Mouse (Mus musculus): ENCODE results near the gene Mrpl54.
A peak's percentile ranks its signal among the peaks of the same experiment; 100 is the strongest.

Mrpl54 gene

DNA sequence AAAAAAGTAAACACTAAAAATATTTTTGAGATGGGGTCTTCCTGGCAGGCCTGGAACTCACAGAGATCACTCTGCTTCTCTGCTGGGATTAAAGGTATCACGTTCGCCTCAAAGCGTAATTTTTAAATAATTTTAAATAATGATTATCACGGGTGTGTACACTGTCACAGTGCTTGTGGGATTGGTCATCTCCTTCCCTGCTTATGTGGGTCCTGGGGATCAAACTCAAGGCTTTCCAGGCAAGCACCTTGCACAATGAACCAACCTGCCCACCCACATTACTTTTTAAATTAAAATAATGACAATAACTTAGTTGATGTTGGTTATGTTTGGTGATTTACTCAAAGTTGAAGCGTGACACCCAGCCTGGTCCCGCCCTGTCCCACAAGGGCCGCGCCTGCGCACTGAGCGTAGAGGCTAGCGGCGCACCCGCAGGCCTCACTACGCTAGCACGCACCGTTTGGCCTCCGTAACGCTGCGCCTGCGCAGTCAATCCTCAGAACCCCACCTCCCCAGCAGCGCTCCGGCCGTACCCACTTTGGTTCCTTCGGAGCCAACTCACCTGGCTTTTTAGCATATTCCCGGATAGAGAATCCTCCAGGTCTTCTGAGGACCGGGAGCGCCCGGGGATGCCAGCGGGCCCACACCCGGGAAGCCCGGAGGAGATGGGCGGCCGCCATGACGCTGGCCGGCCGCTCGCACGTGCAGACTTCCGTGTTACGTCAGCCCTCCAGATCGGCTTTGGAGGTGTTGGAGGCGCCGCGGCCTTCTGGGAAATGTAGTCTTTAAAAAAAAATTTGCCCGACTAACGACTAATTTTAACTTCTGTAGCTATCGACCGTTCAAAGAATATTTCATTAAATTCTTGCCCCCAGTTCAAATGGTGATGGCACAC, at the start of gene Mrpl54, which contains the start of gene Apba3:
Mrpl54 (minus strand) TSS at position 724 of the 895 bp plus-strand sequence.
Apba3 (plus strand) TSS at position 750 of the 895 bp plus-strand sequence.
- peak; percentile 75 to 93 for DNase-seq (ENCODE audit: low spot score in 2 of 2)

DNA sequence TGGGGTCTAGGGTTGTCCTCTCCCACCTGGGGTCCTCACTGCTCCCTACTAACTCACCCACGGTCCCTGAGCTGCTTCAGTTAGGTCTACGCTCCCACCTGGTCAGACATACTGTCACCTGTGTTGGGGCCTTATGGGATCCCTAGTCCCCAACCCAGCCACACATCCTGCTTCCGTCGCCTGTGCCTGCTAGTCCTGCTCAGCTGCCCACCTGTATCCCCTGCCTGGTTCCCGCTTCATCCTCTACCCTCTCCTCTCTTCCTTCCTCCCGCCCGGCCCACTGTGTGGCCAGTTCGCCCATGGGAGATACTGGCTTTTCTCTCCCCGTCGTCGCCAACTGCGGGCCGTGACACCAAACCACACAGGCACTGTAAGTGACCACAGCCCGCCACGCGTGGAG, 48.9 kb upstream of the Mrpl54 start:
- no peak for DNase-seq (ENCODE audit: low spot score in 2 of 2)

DNA sequence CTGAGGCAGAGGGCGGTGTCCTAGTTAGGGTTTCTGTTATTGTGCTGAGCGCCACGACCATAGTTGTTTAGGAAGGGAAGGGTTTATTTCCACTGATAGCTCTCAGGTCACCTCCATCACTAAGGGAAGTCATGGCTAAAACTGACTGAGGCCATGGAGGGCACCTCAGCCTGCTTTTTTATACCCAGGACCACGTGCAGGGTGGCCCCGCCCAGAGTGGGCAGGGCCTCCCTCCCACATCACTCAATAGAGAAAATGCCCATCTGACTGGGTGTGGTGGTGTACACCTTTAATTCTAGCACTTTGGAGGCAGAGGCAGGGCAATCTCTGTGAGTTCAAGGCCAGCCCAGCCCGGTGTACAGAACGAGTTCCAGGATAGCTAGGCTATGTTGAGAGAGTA, 47.5 kb upstream of the Mrpl54 start:
- DNase-seq (ENCODE audit: low spot score in 2 of 2), result no peak

DNA sequence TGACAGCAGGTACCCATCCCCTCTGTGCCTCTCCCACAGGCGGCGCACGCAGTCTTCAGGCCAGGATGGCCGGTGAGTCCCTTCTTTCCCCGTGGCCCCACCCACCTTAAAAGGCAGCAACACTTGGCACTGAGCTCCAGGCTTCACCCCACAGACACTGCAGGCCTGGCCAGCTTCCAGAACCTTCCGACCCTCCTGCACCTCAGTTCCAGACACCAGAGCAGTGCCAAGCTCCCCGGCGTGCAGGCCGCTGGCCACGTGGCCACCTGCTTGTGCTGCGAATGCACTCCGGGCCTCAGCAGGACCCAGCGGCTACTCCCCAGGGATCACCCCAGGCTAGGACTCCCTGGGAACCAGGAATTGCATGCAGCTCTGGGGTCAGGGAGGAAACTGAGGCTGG, 46.8 kb upstream of the Mrpl54 start:
- no peak for DNase-seq (ENCODE audit: low spot score in 2 of 2)

DNA sequence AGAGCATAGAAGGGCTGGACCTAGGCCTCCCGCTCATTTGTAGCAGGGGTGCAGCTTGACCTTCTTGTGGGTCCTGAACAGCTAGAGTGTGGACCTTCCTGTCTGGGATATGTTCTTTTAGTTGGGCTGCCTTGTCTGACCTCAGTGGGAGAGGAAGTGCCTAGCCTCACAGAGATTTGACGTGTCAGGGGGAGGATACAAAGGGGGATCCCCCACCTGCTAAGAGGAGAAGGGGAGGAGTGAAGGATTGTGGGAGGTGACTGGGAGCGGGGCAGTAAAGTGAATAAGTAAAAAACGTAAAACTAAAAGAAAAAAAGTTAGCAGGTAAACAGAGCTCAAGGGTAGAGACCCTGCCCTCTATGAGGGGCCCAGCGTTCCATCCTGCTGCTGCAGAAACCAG, 42.8 kb upstream of the Mrpl54 start:
- DNase-seq (ENCODE audit: low spot score in 2 of 2), result no peak

DNA sequence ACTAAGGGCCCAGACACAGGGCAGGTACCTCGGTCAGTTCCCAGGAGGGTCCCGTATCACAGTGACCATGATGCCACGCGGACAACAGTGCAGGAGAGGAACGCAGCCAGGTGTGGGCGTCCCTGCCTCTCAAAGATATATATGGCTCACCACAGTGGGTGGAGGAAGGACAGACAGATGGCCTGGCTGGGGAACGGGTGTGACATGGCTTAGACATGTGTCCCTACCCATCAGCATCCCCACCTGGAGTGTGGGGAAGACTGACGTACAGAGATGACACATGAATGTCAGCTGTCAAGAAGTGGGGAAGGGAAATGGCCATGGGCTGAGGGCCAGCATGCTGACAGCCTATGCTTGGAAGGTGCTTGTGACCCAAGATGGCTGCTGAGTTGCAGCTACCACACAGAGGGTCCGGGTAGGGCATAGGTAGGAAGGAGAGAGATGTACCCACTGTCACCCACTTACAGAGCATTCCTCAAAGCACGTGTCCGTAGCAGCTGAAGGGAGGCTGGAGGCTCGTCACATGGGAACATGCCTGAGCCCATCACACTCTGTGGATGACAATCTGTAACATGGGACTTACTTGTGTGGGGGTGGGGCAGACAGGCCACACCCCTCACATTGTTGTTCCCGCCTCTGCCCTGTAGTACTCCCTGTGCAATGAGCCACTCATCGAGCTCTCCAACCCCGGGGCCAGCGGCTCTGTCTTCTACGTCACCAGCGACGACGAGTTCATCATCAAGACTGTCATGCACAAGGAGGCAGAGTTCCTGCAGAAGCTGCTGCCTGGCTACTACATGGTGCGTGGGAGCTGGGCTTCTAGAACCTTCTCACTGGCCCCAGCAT, 40.3 kb upstream of the Mrpl54 start:
- no peak for DNase-seq (ENCODE audit: low spot score in 2 of 2)

DNA sequence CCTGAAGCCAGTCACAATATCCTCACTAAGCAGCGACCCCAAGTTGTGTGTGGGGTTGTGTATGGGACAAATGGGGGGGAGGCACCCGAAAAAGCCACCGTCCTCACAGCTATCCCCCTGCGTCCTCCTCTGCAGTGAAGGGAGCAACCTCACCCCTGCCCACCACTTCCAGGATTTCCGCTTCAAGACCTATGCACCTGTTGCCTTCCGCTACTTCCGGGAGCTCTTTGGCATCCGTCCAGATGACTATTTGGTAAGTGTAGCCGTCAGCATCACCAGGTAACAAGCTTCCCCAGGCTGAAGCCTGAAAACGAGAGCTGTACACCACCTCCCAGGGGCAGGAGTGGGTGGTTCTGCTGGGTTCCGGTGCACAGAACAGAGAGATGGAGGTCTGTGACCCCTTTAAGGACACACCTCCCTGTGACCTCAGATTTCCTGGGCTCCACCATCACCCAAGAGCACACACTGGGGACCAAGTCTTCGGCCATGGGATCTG, 39.5 kb upstream of the Mrpl54 start:
- no peak for DNase-seq (ENCODE audit: low spot score in 2 of 2)

DNA sequence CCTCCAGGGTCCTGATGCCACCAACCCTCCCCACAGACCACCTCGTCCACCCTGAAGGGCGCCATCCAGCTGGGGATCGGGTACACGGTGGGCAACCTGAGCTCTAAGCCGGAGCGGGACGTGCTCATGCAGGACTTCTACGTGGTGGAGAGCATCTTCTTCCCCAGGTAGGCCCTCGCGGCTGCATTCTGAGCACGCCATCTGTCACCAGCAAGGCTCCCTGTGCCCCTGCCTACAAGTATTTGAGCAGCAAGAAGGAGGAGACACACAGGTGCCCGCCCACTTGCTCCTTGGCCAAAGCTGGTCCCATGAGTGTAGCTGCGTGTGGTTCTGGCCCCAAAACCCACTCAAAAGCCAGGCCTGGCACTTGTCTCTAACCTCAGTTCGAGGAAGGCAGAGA, 38.9 kb upstream of the Mrpl54 start:
- DNase-seq (ENCODE audit: low spot score in 2 of 2), result no peak

DNA sequence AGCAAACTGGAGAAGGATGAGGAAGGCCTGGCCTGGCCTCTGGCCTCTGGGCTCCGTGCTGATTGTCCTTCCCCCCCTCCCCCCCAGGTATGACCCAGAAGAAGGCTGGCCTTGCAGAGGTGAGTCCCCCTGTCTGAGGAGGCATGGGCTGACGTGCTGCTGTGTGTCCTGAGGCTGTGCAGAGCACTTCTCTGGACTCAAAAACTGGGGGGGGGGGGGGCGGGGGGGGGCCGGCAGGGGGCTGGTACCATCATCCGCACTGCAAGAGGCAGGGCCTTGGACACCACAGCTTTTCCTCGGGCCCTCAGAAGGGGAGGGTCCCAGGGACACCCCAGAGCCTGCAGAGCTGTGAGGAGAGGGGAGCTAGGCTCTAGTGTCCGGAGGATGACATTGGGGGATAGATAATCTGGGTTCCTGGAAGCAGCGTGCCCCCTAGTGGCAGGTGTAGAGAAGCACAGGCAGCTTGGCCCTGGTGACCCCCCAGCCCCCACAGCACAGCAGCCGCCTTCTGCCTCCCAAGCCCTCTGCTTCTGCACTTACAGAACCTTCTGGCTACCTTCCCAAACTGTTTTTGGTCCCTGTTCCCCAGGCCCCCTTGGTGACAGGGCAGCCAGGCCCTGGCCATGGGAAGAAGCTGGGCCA, 38.0 kb upstream of the Mrpl54 start:
- peak in 1 of 2 experiments; percentile 58 for DNase-seq (ENCODE audit: low spot score in 2 of 2)

DNA sequence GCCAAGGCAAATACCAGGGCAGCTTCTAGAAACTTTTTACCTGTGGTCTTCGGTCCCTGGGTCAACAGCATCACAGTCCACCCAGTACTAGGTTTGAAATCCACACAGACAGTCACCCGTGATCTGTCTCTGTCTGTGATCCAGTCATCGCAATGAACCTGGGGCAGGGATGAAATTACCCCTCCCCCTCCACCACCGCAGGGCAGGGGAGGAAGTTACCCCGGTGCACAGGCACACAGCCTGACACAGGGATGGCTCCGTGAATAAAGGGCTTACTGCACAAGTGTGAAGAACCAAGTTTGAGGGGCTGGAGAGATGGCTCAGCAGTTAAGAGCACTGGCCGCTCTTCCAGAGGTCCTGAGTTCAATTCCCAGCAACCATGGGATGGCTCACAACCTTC, 37.0 kb upstream of the Mrpl54 start:
- no peak for DNase-seq (ENCODE audit: low spot score in 2 of 2)

DNA sequence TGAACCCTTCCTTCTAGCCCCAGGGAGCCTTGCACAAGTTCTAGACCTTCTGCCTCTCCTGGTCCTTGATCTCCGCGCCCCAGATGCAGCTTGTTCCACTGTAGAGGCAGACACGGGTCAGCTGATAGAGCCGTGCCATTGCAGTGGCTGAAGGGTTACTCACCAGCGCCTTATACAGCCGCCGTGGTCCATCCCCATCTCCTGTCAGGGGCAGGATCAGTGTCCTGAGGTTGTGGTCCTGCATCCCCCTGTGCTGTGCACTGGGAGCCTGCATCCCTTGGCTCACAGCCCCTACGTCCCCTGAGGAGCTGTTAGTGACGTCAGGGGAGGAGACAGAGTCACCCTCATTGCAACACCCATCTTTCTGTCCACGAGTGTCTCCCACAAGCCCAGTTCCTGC, 36.5 kb upstream of the Mrpl54 start:
- DNase-seq (ENCODE audit: low spot score in 2 of 2), result no peak

DNA sequence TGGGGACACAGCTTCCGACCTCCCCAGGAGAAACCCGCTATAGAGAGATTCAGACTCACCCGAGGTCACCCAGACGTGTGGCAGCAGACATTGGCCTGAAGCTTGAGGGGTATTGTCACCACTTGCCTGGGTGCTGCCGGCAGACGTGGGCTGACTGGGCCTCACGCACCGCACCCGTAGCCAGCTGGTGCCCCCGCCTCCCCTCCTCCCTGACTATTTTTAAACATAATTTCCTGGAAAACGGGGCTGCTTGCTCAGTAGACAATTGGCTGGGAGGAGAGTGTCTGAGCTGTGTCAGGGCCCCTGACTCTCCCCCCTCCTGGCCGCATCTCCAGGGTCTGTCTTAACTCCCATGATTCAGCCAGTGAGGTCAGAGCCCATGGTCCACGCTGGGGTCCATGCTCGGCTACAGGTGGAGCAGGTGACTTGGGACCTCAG, 36.1 kb upstream of the Mrpl54 start:
- DNase-seq (ENCODE audit: low spot score in 2 of 2), result no peak

DNA sequence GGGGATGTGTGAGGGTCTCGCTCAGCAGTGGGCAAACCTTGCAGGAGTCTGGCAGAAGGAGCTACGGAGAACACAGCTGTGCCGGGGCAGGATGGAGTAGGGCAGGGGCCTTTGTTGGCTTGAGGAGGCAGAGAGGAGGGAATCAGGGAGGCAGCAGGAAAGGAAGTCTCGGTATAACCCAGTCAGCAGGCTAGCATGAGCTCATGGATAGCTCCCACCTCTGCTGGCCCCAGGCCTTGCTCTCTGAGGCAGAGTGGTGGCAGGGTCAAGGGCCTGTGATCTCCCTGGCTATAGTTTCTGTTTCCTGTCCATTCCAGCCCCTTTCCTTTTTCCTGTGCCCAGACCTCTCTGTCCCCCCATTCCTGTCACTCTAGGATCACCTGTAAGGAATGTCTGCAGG, 35.6 kb upstream of the Mrpl54 start:
- no peak for DNase-seq (ENCODE audit: low spot score in 2 of 2)

DNA sequence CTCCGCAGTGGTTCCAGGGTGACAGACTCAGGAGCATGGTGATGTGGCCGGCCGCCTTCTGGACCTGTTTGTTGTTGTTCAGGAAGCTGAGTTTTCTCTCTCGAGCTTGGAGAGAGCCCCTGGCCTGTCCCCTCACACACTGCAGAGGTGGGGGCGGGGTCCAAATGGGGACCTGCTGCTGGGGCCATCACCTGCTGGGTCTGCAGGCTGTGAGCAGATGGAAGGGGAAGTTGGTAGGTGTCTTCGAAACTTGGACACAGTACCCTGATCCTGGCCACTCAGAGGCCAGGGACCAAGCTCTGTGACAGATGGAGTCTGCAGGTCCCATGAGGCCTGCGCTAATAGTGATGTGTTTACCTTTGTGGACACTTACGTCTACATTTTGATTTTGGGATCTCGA, 34.6 kb upstream of the Mrpl54 start:
- no peak for DNase-seq (ENCODE audit: low spot score in 2 of 2)

DNA sequence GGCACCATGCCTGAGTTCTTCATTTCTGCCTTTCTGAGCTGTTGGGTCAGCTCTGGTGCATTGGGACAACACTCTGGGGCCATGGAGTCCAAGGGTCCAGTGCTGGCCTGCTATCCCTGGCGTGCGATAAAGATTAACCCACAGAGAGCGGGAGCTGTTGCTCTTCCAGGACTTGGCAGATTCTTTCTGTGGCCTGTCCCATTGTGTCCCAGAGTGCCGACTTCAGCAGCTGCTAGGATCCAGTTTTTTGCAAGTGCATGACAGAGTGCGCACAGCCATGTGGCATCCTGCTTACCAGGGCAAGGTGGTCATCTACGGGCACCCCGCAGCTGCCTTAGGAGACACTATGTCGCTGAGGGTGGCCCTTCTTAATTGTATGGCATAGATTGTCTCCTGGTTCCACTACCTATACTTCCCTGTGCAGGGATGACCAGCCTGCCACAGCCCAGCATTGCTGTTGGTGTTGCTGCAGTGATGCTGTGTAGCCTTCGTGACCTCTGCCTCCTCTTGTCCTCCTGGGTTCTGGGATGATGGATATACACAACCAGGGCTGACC, 33.7 kb upstream of the Mrpl54 start:
- DNase-seq (ENCODE audit: low spot score in 2 of 2), result no peak

DNA sequence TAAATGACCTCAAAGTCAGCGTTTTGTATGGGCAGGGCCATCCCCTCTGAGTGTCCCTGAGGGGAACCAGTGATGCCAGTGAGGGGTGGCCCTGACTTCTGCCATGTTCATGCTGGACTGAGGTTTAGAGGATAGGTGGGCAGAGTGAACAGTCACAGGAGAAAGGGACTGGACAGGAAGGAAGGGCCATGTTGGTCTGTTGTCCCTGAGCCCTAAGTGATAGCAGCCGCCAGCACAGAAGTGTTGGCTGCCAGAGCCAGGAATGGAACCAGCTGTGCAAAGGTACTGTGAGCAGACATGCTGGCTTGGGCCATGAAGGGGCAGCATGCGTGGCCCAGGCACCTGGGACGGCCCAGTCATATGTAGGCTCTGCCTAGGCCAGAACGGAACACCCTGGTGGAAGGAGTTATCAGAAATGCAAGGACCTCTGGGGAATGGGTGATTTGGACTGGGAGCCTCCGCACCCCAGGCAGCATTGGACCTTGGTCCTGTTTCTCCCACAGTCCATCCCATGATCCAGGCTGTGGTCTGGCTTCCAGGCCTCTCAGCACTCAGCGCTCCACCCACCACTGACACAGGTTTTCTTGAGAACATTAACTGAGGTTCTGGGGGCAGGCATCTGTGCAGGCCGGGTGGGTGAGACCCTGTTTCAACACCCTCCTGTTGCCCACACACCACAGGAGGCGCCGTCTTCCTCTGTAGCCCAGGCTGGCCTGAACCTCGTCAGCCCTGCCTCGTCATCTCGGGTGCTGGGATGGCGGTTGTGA, 33.0 kb upstream of the Mrpl54 start:
- DNase-seq (ENCODE audit: low spot score in 2 of 2), result no peak

DNA sequence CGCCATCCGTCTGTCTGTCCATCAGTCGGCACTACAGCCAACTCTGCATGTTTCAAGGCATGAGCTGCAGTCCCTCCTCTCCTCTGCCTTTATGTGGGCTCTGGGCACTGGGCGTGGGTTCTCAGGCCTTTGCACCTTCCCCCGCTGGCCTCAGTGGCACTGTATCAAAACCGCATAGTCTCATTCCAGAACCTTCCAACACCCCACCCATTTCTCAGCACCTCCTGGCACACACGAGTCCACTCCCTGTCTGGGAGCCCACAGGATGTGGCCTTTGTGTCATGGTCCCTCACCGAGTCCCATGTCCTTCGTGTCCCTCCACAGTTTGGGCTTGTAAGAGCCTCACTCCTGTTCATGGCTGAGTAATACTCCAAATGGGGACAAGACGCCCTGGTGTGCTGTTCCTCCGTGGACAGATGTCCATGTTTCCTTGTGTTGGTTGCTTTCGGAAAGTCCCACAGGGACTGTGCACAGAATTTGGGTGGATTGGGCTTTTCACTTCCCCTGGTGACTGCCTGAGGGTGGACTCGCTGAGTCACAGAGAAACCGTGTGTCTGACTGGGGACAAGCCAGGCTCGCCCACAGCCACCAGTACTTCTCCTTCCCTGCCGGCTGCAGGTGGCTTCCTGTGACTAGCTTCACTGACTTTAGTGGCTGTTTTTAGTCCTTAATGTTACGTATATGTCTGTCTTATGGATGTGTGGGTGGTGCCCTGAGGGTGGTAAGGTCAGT, 31.8 kb upstream of the Mrpl54 start:
- no peak for DNase-seq (ENCODE audit: low spot score in 2 of 2)

DNA sequence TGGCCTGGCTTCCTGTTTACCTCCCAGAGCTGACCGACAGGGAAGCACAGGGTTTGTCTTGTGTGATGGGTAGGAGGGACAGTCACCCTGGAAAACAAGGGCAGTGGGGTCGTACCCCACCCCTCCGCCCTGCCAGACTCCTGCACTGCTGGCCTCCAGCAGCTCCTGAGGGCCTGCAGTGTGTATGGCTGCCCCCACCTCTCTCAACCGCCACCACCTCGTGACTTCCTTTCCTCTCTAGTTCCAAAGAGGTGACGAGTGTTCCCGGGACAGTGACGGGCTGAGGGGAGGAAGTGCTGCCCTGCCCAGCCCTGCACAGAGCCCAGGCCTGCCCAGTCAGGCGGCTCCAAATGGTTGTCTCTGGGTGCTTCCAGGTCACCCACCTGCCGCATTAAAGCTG, 31.1 kb upstream of the Mrpl54 start:
- no peak for DNase-seq (ENCODE audit: low spot score in 2 of 2)

DNA sequence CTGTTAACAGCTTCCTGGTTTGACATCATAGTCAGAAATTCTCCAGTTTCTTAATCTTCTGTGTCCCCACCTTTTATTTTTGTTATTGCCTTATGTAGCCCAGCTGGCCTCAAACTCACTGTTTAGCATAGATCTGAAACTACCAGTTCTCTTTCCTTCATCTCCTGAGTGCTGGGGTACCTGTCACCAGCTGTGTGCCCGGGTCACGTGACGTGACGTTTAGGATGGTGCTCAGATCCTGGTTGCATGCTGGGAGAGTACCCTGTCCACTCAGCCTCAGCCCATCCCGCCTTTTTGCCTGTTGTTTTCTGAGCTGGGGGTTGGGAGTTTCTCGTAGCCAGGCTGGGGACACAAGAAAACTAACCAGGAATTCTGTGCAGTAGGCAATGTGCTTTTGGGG, 30.5 kb upstream of the Mrpl54 start:
- no peak for DNase-seq (ENCODE audit: low spot score in 2 of 2)

DNA sequence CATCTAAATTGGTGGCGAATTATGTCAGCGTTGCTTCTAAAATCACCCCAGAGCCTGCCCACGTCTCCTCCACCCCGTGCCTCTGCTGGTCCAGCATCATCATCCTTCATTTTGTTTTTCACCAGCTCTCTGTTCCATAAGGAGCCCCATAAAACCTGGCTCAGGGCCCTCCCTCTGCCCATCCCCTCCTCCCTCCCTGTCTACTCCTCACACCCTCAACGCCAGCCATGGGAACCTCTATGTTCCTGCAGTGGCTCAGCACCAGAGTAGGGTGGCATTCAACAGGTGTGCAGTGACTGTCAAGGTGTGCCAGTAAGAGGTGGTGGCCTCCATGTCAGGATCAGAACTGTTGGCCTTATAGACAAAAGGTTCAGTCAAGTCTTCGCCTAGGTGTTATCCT, 28.5 kb upstream of the Mrpl54 start:
- no peak for DNase-seq (ENCODE audit: low spot score in 2 of 2)
